Mouse (Mus musculus) kidney, postnatal 36 days (tissue): Measurements from ENCODE around the gene Cdc5l.
"Not testable (repeated sequence)": the region's sequence is repeated elsewhere in the genome, so short reads cannot be mapped to it uniquely, and the experiment has no call there.

Experiments
- DNase-seq, 2 experiments: peaks; one replicate each; pipeline ENCODE4 v3.0.0; 2021 to 2022; ENCODE audit warnings: mixed read lengths in 2 of 2

Gene Cdc5l

GRCm38 (mm10) chr17:45434262-45434590, 689 bp upstream of the Cdc5l start:
- DNase-seq, result no peak

GRCm38 (mm10) chr17:45432706-45433398, 685 bp downstream of the Cdc5l start:
- DNase-seq, result no peak

GRCm38 (mm10) chr17:45432007-45432406, 1.5 kb downstream of the Cdc5l start:
- no peak for DNase-seq

- no peak for DNase-seq
These were observed 16.1 kb downstream of the Cdc5l start for GRCm38 (mm10) chr17:45417387-45417786.

GRCm38 (mm10) chr17:45411617-45412016, 21.9 kb downstream of the Cdc5l start:
- DNase-seq, result not testable (repeated sequence)

- DNase-seq, result no peak
These were observed 24.8 kb downstream of the Cdc5l start for GRCm38 (mm10) chr17:45408719-45409118.

- peak in 1 of 2 experiments; percentile 57 for DNase-seq
These were observed 27.3 kb downstream of the Cdc5l start for GRCm38 (mm10) chr17:45406281-45406680.

- peak; percentile 74 to 78 for DNase-seq
These were observed 30.3 kb downstream of the Cdc5l start for GRCm38 (mm10) chr17:45403207-45403606.

- peak; percentile 28 to 34 for DNase-seq
These were observed 30.9 kb downstream of the Cdc5l start for GRCm38 (mm10) chr17:45402601-45403000.

- peak; percentile 39 to 55 for DNase-seq
These were observed 31.4 kb downstream of the Cdc5l start for GRCm38 (mm10) chr17:45402126-45402525.

- DNase-seq, result peak in 1 of 2 experiments; percentile 28
These were observed 32.2 kb downstream of the Cdc5l start for GRCm38 (mm10) chr17:45401126-45401905.

- peak; percentile 13 to 35 for DNase-seq
These were observed 35.5 kb downstream of the Cdc5l start for GRCm38 (mm10) chr17:45398021-45398420.

GRCm38 (mm10) chr17:45397541-45397940, 36.0 kb downstream of the Cdc5l start:
- DNase-seq, result peak in 1 of 2 experiments; percentile 26

- no peak for DNase-seq
These were observed 38.9 kb downstream of the Cdc5l start for GRCm38 (mm10) chr17:45394612-45395011.

GRCm38 (mm10) chr17:45393765-45394164, 39.8 kb downstream of the Cdc5l start:
- no peak for DNase-seq

- no peak for DNase-seq
These were observed 43.6 kb downstream of the Cdc5l start for GRCm38 (mm10) chr17:45389896-45390295.

- peak; percentile 56 to 75 for DNase-seq
These were observed 46.6 kb downstream of the Cdc5l start for GRCm38 (mm10) chr17:45386986-45387385.

GRCm38 (mm10) chr17:45383305-45383704, 50.2 kb downstream of the Cdc5l start:
- no peak for DNase-seq

- DNase-seq, result no peak
These were observed 54.2 kb downstream of the Cdc5l start for GRCm38 (mm10) chr17:45379271-45379784.

- no peak for DNase-seq
These were observed 56.2 kb downstream of the Cdc5l start for GRCm38 (mm10) chr17:45377323-45377722.

GRCm38 (mm10) chr17:45373987-45374608, 59.4 kb downstream of the Cdc5l start:
- peak; percentile 51 to 88 for DNase-seq

GRCm38 (mm10) chr17:45371042-45371441, 62.5 kb downstream of the Cdc5l start:
- no peak for DNase-seq

GRCm38 (mm10) chr17:45370535-45370934, 63.0 kb downstream of the Cdc5l start:
- DNase-seq, result no peak
